ENCODE assay signal across 37 mouse cellular contexts in genomic region chr5:16794972-16795371, GRCm38 (mm10). TPM values are rescaled to one million over a fixed set of nuclear protein-coding genes. Genes with fewer than 3 reads are reported as not detected.
DNase-seq lines count a peak whose midpoint lies in the region; ATAC-seq and TF ChIP-seq lines count a peak whose summit lies in the region.
"Had no signal": no experiment of that assay in that cellular context is flagged by ENCODE, and none has a peak within 500 bp of the region (broad histone marks: within the 10 kb centered on the region; RNA-seq: fewer than 3 reads in every experiment).

No protein-coding gene starts in this region.

- DNase-seq in heart, postnatal 4 days, result peak; percentile 4
- DNase-seq in heart, adult 9 months (ENCODE audit: low spot score in 2 of 2), result no peak
- peak; percentile 8 to 58 for DNase-seq in frontal cortex, adult 2 months (ENCODE audit: extremely low spot score in 1 of 2, low spot score in 1 of 2)
- DNase-seq in right cerebral cortex, postnatal 10 days (ENCODE audit: low spot score in 2 of 2), result peak; percentile 20 to 26
- no peak for DNase-seq in adrenal gland, postnatal 25 days
- DNase-seq in liver, postnatal 0 days, result no peak
- no peak for DNase-seq in adrenal gland, postnatal 10 days
- DNase-seq: adrenal gland, postnatal 36 days; B cell, adult 2 months; cerebellum, adult 11 months; cerebellum, postnatal 10 days; forebrain, postnatal 0 days; gastrocnemius, postnatal 10 days; heart, postnatal 36 days; kidney, adult 2 months; layer of hippocampus, adult 9-11 months; retina, postnatal 1 day; thymus, adult 2 months had no signal

- no peak for TF ChIP-seq CTCF in C2C12 (IDR thresholded peaks at IDR 0.05; ENCODE audit: control insufficient read depth, insufficient read depth, insufficient read length)
- TF ChIP-seq CTCF in liver, postnatal 0 days (IDR thresholded peaks at IDR 0.05; ENCODE audit: low read depth), result no peak

- no peak overlapping the region for H3K27ac ChIP-seq in liver, postnatal 0 days (ENCODE audit: low read depth)
- H3K27ac ChIP-seq: forebrain, embryonic 10.5 days; hindbrain, embryonic 14.5 days; kidney, postnatal 0 days; limb, embryonic 15.5 days; liver, embryonic 14.5 days; macrophage; midbrain, embryonic 15.5 days; neural tube, embryonic 13.5 days; stomach, embryonic 15.5 days had no signal

- H3K4me3 ChIP-seq in C2C12 (ENCODE audit: insufficient read depth, poor library complexity, severe bottlenecking), result no peak overlapping the region
- H3K4me3 ChIP-seq in liver, postnatal 0 days (ENCODE audit: low read depth, low read length), result no peak overlapping the region
- H3K4me3 ChIP-seq: forebrain, embryonic 10.5 days; limb, embryonic 15.5 days; midbrain, embryonic 15.5 days; neural tube, embryonic 13.5 days; stomach, embryonic 15.5 days had no signal

- no peaks in the 10 kb centered on the region for H3K4me1 ChIP-seq in liver, postnatal 0 days (ENCODE audit: insufficient read depth)
- H3K4me1 ChIP-seq: forebrain, embryonic 10.5 days; limb, embryonic 15.5 days; midbrain, embryonic 15.5 days; neural tube, embryonic 13.5 days; stomach, embryonic 15.5 days had no signal

- no peaks in the 10 kb centered on the region for H3K79me3 ChIP-seq in C2C12 (ENCODE audit: low read depth)

- no peak overlapping the region for H3K9ac ChIP-seq in liver, postnatal 0 days (replicated peaks)
- H3K9ac ChIP-seq: forebrain, postnatal 0 days; hindbrain, embryonic 14.5 days; limb, embryonic 15.5 days; liver, embryonic 14.5 days; midbrain, embryonic 15.5 days; neural tube, embryonic 13.5 days; stomach, embryonic 15.5 days had no signal

- TF ChIP-seq EP300 in liver, postnatal 0 days (IDR thresholded peaks at IDR 0.05; ENCODE audit: low read depth), result no peak

- H3K36me3 ChIP-seq in C2C12 (ENCODE audit: control insufficient read depth, insufficient read depth), result no peaks in the 10 kb centered on the region
- H3K36me3 ChIP-seq in liver, postnatal 0 days (replicated peaks; ENCODE audit: insufficient read depth, low read length), result no peaks in the 10 kb centered on the region
- H3K36me3 ChIP-seq: forebrain, embryonic 10.5 days; limb, embryonic 15.5 days; midbrain, embryonic 15.5 days; neural tube, embryonic 13.5 days; stomach, embryonic 15.5 days had no signal

- no peak overlapping the region for H3ac ChIP-seq in C2C12 (ENCODE audit: control insufficient read depth, insufficient read length, low read depth)

- H3K4me2 ChIP-seq in liver, postnatal 0 days (ENCODE audit: low read depth, low read length), result no peak overlapping the region
- H3K4me2 ChIP-seq: hindbrain, embryonic 14.5 days; limb, embryonic 15.5 days; midbrain, embryonic 15.5 days; neural tube, embryonic 13.5 days; stomach, embryonic 15.5 days had no signal

- 72% methylated on average over 6 of the region's 6 CpGs for WGBS in liver, postnatal 0 days (ENCODE audit: insufficient replicate concordance)

- H3K27me3 ChIP-seq in C2C12 (ENCODE audit: control insufficient read depth, insufficient read depth, insufficient read length), result no peaks in the 10 kb centered on the region
- H3K27me3 ChIP-seq in liver, postnatal 0 days (ENCODE audit: insufficient read depth, low read length), result no peaks in the 10 kb centered on the region
- H3K27me3 ChIP-seq: limb, embryonic 15.5 days; midbrain, embryonic 15.5 days; neural tube, embryonic 13.5 days; stomach, embryonic 15.5 days had no signal

- H3K9me3 ChIP-seq in liver, postnatal 0 days (ENCODE audit: low read length), result no peaks in the 10 kb centered on the region
- H3K9me3 ChIP-seq: forebrain, embryonic 10.5 days; limb, embryonic 15.5 days; midbrain, embryonic 15.5 days; neural tube, embryonic 13.5 days; stomach, embryonic 15.5 days had no signal

- no peaks in the 10 kb centered on the region for H3K79me2 ChIP-seq in C2C12 (ENCODE audit: control insufficient read depth, insufficient read depth)

- ATAC-seq in liver, postnatal 0 days, result no peak
- ATAC-seq: activated CD4-positive, CD25-positive, alpha-beta regulatory T cell, adult 4 months; forebrain, postnatal 0 days; inflammation-experienced regulatory T-cells, adult 6 months; midbrain, embryonic 15.5 days had no signal

TF ChIP-seq in C2C12, 6 proteins besides CTCF, POLR2A, EP300 and RAD21:
- peak; percentile 24 for TF ChIP-seq MYOD1 (IDR thresholded peaks at IDR 0.05; ENCODE audit: control insufficient read depth, insufficient read length, low read depth)
- no peak for TF ChIP-seq MYOG (IDR thresholded peaks at IDR 0.05; ENCODE audit: control insufficient read depth, extremely low read depth, insufficient read length)
- TF ChIP-seq USF1 (IDR thresholded peaks at IDR 0.05; ENCODE audit: low read depth), result no peak
- TF ChIP-seq CEBPB (IDR thresholded peaks at IDR 0.05; ENCODE audit: low read depth), result no peak
- TF ChIP-seq MAX (IDR thresholded peaks at IDR 0.05), result no peak
TF ChIP-seq in C2C12: peak in this region for 1.

RNA-seq across cellular contexts. Expression of gene Gm28710, which starts 3.4 kb away (rescaled TPM):
- total RNA-seq in heart, postnatal 4 days (2021), result not detected
- polyA plus RNA-seq in C2C12 (2012; fragmentation: generic; extraction: Trizol), result 0.76 TPM
- not detected in 2 replicates for polyA plus RNA-seq in frontal cortex, adult 2 months (2012; rRNA removed)
- total RNA-seq in adrenal gland, postnatal 25 days (2021), result not detected in 2 replicates
- not detected in 2 replicates for polyA plus RNA-seq in liver, postnatal 0 days (2015; fragmentation: Nextera tagmentation; extraction: Ambion mirVana)
- not detected for total RNA-seq in adrenal gland, postnatal 10 days (2021)
- total RNA-seq: adrenal gland, postnatal 36 days; forebrain, postnatal 0 days; gastrocnemius, postnatal 10 days; granulocyte monocyte progenitor cell, adult 5-6 weeks; heart, postnatal 36 days; left cerebral cortex, adult 8-10 months; MEL had no signal
- polyA plus RNA-seq: activated CD4-positive, CD25-positive, alpha-beta regulatory T cell, adult 4 months; cortical plate, adult 2 months; embryonic facial prominence, embryonic 11.5 days; forebrain, postnatal 0 days; heart, embryonic 14.5 days; hindbrain, embryonic 14.5 days; inflammation-experienced regulatory T-cells, adult 6 months; kidney, adult 2 months; kidney, postnatal 0 days; limb, embryonic 15.5 days; liver, embryonic 14.5 days; lung, embryonic 16.5 days; macrophage; midbrain, embryonic 15.5 days; neural tube, embryonic 13.5 days; thymus, adult 2 months had no signal

Comparison
In these comparisons a context has a peak if more than half of its experiments do, and no peak if none do; other contexts are left out.
1. DNase-seq: peak in heart, postnatal 4 days (single experiment), frontal cortex, adult 2 months (2 of 2) and right cerebral cortex, postnatal 10 days (2 of 2); none in heart, adult 9 months (0 of 2), adrenal gland, postnatal 25 days (single experiment), liver, postnatal 0 days (single experiment) and adrenal gland, postnatal 10 days (single experiment).